Mouse (Mus musculus) ES-E14 (cell line): ENCODE results near the gene Lilra5.
"Not testable (repeated sequence)": the region's sequence is repeated elsewhere in the genome, so short reads cannot be mapped to it uniquely, and the experiment has no call there.

Experiments
- HCFC1 ChIP-seq: IDR thresholded peaks from 2 replicates; pipeline ENCODE4 v1.6.1; 2012; ENCODE audit warnings: low read length, inconsistent platforms, borderline replicate concordance; ENCODE audit not compliant: insufficient read depth
- MAFK ChIP-seq: IDR thresholded peaks from 2 replicates; pipeline ENCODE4 v1.6.1; 2014; ENCODE audit warnings: mild to moderate bottlenecking, low read depth, low read length, inconsistent platforms; ENCODE audit not compliant: insufficient read depth
- ZC3H11A ChIP-seq: IDR thresholded peaks from 2 replicates; pipeline ENCODE4 v1.6.1; 2012; ENCODE audit warnings: low read depth, mild to moderate bottlenecking, inconsistent platforms, low read length, borderline replicate concordance
- ZNF384 ChIP-seq: IDR thresholded peaks from 2 replicates; pipeline ENCODE4 v1.6.1; 2012; ENCODE audit warnings: low read depth, low read length, inconsistent platforms

DNA sequence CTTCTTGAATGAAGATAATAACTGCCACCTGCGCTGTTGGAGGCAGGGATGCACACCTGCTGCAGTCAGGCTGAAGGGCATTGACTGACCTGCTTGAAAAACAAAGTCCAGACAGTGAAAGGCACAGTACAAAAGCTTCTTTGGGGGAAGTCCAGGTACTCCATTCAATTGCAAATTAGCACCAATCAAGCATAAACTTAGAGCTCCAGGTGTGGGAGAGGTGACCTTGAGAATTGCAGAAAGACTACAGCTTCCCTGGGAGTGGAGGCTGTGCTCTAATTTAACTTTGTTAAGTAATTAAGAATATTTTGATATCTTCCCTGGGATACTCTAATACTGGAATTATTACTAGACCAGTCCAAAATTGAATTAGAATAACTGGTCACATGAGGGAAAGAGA, 13.7 kb downstream of the Lilra5 start:
- not testable (repeated sequence) for TF ChIP-seq HCFC1, ZNF384, ZC3H11A, MAFK
